Mouse (Mus musculus): Measurements from ENCODE around the gene Ankrd13b. TPM values are rescaled to one million over a fixed set of nuclear protein-coding genes. Genes with fewer than 3 reads are reported as not detected.
"Not testable (repeated sequence)": the region's sequence is repeated elsewhere in the genome, so short reads cannot be mapped to it uniquely, and the experiment has no call there.

Gene Ankrd13b
- 7.7 and 8.7 TPM in 2 replicates for total RNA-seq (2021)
- long read RNA-seq, result 0 reads

DNA sequence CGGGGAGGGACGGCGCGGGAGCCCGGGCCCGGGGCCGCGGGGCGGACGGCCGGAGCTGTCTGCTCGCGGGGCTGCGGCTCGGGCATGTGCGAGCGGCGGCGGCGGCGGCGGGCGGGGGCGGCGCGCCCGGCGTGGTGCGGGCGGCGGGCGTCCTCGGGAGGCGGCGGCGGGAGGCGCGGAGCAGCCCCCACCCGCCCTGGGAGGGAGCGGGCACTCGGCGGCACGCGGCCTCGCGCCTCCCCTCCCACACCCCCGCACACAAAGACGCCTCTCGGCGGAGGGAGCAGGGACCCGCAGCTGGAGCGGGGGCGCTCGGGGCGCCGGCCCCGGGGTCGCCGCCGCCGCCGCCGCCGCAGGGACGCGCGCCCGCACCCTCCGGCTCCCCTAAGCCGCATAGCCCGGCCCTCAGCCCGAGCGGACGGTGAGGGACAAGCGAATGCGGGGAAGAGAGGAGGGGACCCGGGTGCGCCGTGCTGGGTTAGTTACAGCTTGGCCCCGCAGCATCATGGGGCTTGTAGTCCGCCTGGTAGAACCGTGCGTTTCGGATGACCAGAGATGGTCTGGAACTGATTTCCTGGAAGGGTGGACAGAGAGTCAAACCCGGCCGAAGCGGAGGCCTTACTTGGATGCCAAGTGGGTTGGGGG lies at the start of gene Ankrd13b:
Gene Ankrd13b, minus strand, starts transcription at position 88 of the 645 bp plus-strand sequence.
- peak; percentile 82 for DNase-seq

DNA sequence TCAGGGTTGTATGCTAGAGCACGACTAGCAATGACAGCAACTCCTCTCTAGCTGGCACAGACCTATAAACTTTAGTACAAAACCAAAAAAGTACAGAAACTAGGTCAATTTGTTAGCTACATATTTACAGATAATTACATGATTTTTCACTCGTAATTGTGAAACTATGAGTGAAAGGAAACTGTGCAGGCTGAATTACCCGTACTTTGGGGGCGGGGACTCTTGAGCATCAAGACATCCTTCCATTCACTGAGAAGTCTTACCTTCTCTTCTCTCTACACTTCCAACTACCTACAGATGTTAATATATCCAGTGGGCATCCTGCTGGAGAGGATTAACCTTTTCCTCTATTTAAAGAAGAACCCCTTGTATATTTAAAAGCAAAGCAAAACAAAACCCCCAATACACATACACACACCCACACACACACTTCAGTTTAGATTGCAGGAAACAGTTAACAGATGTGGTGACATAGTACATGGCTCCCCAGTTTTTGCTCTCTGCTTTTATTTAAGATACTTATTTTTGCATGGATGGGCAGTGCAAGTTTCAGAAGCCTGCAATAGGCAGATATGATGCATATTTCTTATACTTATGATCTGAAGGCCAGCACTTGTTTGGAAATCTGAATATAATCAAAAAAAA lies 42.8 kb upstream of the Ankrd13b start:
- no peak for DNase-seq

- no peak for DNase-seq
Measured at GRCm38 (mm10) chr11:77530862-77531261, 41.4 kb upstream of the Ankrd13b start.

DNA sequence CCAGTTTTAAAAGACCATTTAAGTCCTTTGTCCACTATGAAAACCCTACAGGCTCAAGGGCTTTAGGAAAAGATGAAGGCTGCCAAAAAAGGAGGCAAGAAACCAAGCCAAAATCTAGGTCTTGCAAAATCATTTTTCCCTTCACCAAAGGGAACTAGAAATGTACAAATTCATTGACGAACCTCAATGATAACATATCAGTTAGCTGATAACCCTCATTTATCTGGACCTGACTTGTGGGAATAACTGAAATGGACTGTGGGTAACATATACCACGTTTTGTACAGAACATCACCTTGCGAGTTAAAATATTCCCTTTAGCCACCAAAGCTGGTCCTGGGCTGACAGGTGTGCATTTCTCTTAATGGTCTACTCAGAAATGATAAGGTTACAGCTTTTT lies 40.2 kb upstream of the Ankrd13b start:
- DNase-seq, result no peak

DNA sequence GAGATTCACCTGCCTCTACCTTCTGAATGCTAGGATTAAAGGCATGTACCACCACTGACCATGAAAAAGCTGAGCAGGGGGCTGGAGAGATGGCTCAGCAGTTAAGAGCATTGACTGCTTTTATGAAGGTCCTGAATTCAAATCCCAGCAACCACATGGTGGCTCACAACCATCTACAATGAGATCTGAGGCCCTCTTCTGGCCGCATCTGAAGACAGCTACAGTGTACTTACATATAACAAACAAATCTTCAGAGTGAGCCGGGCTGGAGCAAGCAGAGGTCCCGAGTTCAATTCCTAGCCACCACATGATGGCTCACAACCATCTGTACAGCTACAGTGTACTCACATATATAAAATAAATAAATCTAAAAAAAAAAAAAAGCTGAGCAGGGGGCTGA lies 38.9 kb upstream of the Ankrd13b start:
- not testable (repeated sequence) for DNase-seq

DNA sequence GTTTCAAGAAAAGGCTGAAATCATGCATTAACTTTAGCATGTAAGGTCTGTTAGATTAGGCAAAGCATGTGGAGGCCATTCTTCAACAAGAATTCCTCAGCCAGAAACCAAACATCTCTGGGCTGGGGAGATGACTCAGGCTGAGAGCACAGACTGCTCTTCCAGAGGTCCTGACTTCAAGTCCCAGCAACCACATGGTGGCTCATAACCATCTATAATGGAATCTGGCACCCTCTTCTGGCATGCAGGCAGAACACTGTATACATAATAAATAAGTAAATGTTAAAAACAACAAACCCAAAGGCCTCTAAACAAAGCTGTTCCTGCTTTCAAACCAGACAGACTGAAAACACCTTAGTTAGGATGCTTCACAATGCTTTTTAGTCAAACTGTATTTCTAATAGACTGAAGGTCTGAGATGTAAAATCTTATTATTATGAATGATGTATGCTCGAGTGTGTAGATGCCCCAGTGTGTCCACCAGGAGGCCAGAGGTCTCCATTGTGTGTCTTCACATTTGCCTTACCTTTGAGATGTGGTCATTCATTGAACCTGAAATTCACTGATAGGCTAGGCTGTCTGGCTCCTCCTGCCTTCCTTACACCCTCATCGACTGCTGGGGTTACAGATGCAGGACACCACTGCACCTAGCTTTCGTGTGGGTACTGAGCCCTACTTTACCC lies 36.5 kb upstream of the Ankrd13b start:
- no peak for DNase-seq

DNA sequence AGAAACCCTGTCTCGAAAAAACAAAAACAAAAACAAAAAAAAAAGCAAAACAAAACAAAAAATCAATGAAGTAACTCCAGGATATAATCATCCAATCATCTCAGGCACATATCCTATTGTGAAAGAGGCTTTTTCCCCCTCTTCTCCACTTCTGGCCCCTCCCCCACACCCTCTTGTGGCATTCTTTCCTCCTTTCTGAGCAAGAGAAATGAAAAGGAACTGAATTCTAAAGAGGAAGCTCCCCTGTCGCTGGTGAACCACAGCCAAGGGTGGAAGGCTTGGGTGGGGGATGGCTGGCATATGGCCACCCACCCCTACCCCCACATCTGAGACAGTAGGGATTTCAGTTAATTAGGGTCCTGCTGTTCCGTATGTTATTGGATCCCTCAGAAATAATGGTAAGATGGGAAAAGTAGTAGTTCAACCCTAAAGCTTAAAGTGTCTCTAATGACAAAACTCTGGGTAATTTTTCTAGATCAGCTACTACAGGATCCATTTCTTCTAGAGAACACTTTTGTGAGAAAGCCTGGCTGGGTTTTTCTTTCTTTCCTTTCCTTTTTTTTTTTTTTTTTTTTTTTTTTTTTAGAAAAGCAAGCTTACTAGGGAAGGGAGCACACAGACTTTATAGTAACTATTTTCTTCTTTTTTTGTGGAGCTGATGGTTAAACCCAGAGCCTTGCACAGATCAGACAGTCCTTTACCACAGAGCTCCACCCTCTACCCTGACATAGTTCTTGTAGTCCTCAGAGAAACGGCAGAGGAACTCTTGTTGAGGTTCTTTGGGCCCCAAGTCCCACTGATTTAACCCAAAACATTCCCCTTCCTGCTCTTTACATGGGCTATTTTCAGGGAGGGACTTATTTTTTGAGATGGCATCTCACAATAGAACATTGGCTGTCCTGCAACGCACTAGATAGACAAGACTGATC lies 31.4 kb upstream of the Ankrd13b start:
- no peak for DNase-seq

DNA sequence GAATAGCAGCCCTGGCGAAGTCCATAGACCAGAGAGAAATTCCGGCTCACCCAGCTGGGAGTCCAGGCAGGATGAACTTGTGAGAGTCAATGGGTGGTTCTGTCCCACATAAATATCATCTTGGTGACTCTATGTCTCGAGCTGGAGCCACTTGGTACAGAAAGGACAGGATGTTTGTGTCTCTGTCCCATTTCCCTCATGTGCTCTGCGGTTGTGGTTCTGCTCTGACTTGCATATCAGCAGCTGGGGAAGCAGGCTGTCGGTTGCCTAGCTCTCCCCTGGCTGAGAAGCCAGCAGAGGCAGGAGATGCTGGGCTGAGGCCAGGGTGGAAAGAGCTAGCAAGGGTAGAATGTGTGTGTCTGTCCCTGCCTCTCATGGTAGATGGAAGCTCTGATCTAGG lies 29.6 kb upstream of the Ankrd13b start, which contains the start of gene Gm10392:
Gene Gm10392, minus strand, starts transcription at position 156 of the 400 bp plus-strand sequence.
- DNase-seq, result no peak

- DNase-seq, result no peak
Measured at GRCm38 (mm10) chr11:77518051-77518798, 28.7 kb upstream of the Ankrd13b start.

- DNase-seq, result no peak
Measured at GRCm38 (mm10) chr11:77516553-77517425, 27.3 kb upstream of the Ankrd13b start.

- DNase-seq, result no peak
Measured at GRCm38 (mm10) chr11:77515637-77516552, 26.4 kb upstream of the Ankrd13b start, which contains the start of gene Trp53i13. Gene Trp53i13 (minus strand): TSS chr11:77515980.

DNA sequence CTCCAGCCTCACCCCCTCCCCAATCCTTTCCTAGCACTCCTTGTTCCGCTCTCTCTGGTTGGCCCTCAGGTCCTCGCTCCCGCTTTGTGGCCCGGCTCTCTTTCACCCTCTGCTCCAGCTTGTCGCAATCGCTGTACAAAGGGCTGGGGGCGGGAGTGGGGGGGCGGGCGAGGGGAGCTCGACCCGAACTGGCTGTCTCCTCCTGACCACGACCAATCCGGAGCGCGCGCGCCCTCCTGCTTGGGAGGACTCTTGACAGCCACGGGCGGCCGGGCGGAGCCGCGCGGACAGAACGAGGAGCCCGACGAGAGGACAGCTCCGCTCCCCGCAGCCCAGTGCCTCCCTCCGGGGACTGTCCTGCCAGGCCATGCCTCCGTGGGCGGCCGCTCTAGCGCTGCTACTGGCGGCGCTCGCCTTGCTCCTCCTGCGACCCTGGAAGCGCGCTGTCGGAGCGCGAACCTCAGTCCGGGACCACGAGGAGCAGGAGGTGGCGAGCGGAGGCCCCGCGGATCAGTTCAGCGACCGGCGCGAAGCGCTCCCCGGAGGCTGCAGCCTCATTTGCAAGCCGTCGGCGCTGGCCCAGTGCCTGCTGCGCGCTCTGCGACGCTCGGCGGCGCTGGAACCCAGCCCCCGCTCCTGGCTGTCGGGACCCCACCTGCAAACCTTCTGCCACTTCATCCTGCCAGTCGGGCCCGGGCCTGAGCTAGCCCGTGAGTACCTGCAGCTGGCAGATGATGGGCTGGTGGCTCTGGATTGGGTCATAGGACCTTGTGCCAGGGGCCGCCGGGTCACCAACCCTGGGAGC lies 25.6 kb upstream of the Ankrd13b start, which contains the start of gene Abhd15:
Gene Abhd15, plus strand, starts transcription at position 290 of the 805 bp plus-strand sequence.
- DNase-seq, result peak; percentile 91

DNA sequence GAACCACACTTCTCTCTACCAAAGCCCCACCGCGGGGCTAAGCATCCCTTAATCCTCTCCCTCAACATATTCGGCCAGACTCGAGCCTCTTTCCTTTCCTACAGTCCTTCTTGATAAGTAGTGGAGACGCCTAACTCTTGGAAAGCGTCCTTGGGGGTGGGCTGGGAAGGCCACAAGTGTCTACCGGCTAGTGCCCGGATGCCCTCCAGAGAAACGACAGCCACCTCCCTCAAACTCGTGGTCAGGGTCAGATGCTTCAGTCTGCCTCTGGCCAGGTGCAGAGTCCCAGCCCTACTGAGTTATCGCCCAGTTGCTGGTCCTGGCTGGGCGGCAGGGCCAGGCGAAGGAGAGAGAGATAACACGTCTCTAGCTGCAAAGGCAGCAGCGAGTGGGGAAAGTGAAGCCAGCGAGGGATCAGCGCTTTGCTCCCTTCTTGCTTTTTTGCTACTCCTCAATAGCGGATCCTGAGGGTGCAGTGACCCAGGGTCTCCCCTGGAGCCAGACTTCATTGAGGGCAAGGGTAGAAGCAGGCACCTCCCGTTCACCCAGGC lies 24.9 kb upstream of the Ankrd13b start:
- DNase-seq, result no peak

DNA sequence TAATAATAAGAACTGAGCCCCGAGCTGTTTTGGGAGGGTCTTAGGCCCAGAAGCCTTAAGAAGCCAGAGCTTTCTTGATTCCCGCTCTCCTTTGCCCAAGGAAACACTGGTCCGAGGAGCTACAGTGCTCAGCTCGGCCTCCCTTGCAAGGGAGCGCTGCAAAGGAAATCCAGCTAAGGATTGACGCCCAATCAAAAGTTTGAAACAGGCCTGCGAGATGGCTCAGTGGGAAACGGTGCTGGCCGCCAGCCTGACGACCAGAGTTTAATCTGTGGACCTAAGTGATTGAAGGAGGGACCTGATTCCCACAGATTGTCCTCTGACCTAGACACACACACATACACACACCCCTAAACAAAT lies 24.3 kb upstream of the Ankrd13b start:
- no peak for DNase-seq

GRCm38 (mm10) chr11:77512891-77513810 lies 23.7 kb upstream of the Ankrd13b start:
- peak; percentile 88 for DNase-seq

GRCm38 (mm10) chr11:77511336-77511735 lies 21.9 kb upstream of the Ankrd13b start:
- no peak for DNase-seq
